Mouse (Mus musculus) embryonic fibroblast, embryonic 13.5 days (primary cell): Measurements from ENCODE around the gene 1700086D15Rik. TPM values are rescaled to one million over a fixed set of nuclear protein-coding genes. Genes with fewer than 3 reads are reported as not detected.

Experiments used
- H3K27ac ChIP-seq: 2 replicates; pipeline ENCODE4 v1.5.1; 2012; ENCODE audit warnings: low read length, control low read depth, inconsistent platforms; ENCODE audit not compliant: insufficient read depth
- H3K4me1 ChIP-seq: 2 replicates; pipeline ENCODE4 v1.6.1; 2011; ENCODE audit warnings: low read length; ENCODE audit not compliant: control insufficient read depth, insufficient read depth
- H3K4me3 ChIP-seq: 2 replicates; pipeline ENCODE4 v1.5.1; 2011; ENCODE audit warnings: mild to moderate bottlenecking, control low read depth, low read length; ENCODE audit not compliant: insufficient read depth
- CTCF ChIP-seq: IDR thresholded peaks from 2 replicates; pipeline ENCODE4 v1.5.1; 2011; ENCODE audit warnings: mild to moderate bottlenecking, control low read depth, low read length, moderate library complexity, borderline replicate concordance; ENCODE audit not compliant: insufficient read depth
- POLR2A ChIP-seq: IDR thresholded peaks from 2 replicates; pipeline ENCODE4 v1.6.1; 2011; ENCODE audit warnings: low read depth, mild to moderate bottlenecking, control low read depth, low read length, moderate library complexity
- polyA plus RNA-seq: library from polyadenylated mRNA; stranded (reverse); fragments of >200 nt; gene quantifications from 2 replicates; pipeline ENCODE4 v1.2.4, GENCODE M21; 2011; ENCODE audit warnings: low read depth; ENCODE audit not compliant: missing spikeins, insufficient read length

Gene 1700086D15Rik
- polyA plus RNA-seq = not detected in 2 replicates

GRCm38 (mm10) chr11:65159791-65160190 is at the start of gene 1700086D15Rik:
1700086D15Rik (minus strand) TSS chr11:65159891.
- Histone ChIP-seq H3K27ac (no peak within 1 kb of the TSS), H3K4me3 (no peak within 1 kb of the TSS), H3K4me1 (no peaks in the 10 kb centered on the region)
- no peak for TF ChIP-seq POLR2A
- no peak for TF ChIP-seq CTCF

- TF ChIP-seq POLR2A = no peak
- no peak for TF ChIP-seq CTCF
- Histone ChIP-seq H3K4me1 (no peaks in the 10 kb centered on the region; the same call in 1 of the 2 replicates), H3K4me3 (no peak overlapping the region), H3K27ac (no peak overlapping the region)
Observed at GRCm38 (mm10) chr11:65209441-65209840, 49.8 kb upstream of the 1700086D15Rik start.

- no peak overlapping the region for H3K27ac ChIP-seq
- no peak for TF ChIP-seq POLR2A
- no peak for TF ChIP-seq CTCF
- no peaks in the 10 kb centered on the region; the same call in 1 of the 2 replicates for H3K4me1 ChIP-seq
- no peak overlapping the region for H3K4me3 ChIP-seq
Observed at GRCm38 (mm10) chr11:65205306-65205705, 45.6 kb upstream of the 1700086D15Rik start.

- Histone ChIP-seq H3K27ac (no peak overlapping the region), H3K4me3 (no peak overlapping the region), H3K4me1 (no peaks in the 10 kb centered on the region; the same call in 1 of the 2 replicates)
- TF ChIP-seq POLR2A (no peak), CTCF (no peak)
Observed at GRCm38 (mm10) chr11:65204651-65205050, 45.0 kb upstream of the 1700086D15Rik start.

GRCm38 (mm10) chr11:65203020-65203419 is 43.3 kb upstream of the 1700086D15Rik start:
- H3K4me3 ChIP-seq = no peak overlapping the region
- TF ChIP-seq CTCF = no peak
- no peak for TF ChIP-seq POLR2A
- no peak overlapping the region for H3K27ac ChIP-seq
- no peaks in the 10 kb centered on the region for H3K4me1 ChIP-seq

GRCm38 (mm10) chr11:65202236-65202635 is 42.5 kb upstream of the 1700086D15Rik start:
- Histone ChIP-seq H3K27ac (no peak overlapping the region), H3K4me3 (no peak overlapping the region)
- no peak for TF ChIP-seq POLR2A
- no peak for TF ChIP-seq CTCF

GRCm38 (mm10) chr11:65198026-65198425 is 38.3 kb upstream of the 1700086D15Rik start:
- Histone ChIP-seq H3K27ac (no peak overlapping the region), H3K4me3 (no peak overlapping the region), H3K4me1 (no peaks in the 10 kb centered on the region)
- TF ChIP-seq POLR2A (no peak), CTCF (no peak)

More at GRCm38 (mm10) chr11:65202236-65202635, 42.5 kb upstream of the 1700086D15Rik start:
- no peaks in the 10 kb centered on the region for H3K4me1 ChIP-seq

- Histone ChIP-seq H3K4me3 (no peak overlapping the region), H3K4me1 (no peaks in the 10 kb centered on the region)
- TF ChIP-seq POLR2A = no peak
- peak; percentile 75 for TF ChIP-seq CTCF
Observed at GRCm38 (mm10) chr11:65197280-65197679, 37.6 kb upstream of the 1700086D15Rik start.

GRCm38 (mm10) chr11:65186974-65187373 is 27.3 kb upstream of the 1700086D15Rik start:
- Histone ChIP-seq H3K27ac (no peak overlapping the region), H3K4me3 (no peak overlapping the region), H3K4me1 (no peaks in the 10 kb centered on the region)
- TF ChIP-seq POLR2A = no peak

More at GRCm38 (mm10) chr11:65197280-65197679, 37.6 kb upstream of the 1700086D15Rik start:
- no peak overlapping the region for H3K27ac ChIP-seq

GRCm38 (mm10) chr11:65185114-65185513 is 25.4 kb upstream of the 1700086D15Rik start:
- TF ChIP-seq POLR2A (no peak), CTCF (no peak)
- no peak overlapping the region for H3K4me3 ChIP-seq
- H3K27ac ChIP-seq = no peak overlapping the region
- no peaks in the 10 kb centered on the region for H3K4me1 ChIP-seq
